Mouse (Mus musculus): ENCODE data around the gene Fbxo39. TPM values are rescaled to one million over a fixed set of nuclear protein-coding genes. Genes with fewer than 3 reads are reported as not detected.

Gene Fbxo39
- polyA plus RNA-seq (2017; shearing (Covaris generic)): 0.43 TPM

GRCm38 (mm10) chr11:72314151-72314895 is at the start of gene Fbxo39:
TSS of gene Fbxo39 (plus strand) at chr11:72314444.

DNA sequence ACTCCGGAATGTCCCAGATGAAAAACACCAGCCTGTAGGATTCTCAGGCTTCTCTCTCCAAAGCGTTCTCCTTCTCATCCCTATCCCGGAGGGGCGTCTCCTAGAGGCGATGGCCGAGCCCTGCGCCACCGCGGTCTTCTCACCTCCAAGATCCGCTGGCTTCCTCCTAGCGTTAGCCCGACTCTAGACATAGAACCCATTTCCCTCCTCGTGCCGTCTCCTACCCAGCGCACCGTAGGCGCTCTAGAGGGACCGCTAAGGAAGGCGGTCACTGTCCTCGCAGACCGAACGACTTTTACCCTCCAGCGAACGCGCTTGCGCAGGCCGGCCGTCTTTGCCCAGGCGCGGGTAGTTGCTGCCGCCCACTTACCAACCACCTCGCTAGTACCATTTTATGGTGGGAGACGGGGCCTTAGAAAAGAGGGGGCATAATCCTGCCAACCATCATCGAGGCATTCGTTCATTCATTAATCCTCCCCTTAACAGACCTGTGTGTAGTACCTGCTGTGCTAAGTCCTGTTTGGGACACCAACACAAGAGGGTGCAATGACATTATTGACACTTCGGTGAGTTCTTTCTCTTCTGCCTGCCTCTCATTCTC is 47.2 kb upstream of the Fbxo39 start, which contains the start of gene Slc13a5:
Gene Slc13a5, minus strand, starts transcription at position 263 of the 601 bp plus-strand sequence.

DNA sequence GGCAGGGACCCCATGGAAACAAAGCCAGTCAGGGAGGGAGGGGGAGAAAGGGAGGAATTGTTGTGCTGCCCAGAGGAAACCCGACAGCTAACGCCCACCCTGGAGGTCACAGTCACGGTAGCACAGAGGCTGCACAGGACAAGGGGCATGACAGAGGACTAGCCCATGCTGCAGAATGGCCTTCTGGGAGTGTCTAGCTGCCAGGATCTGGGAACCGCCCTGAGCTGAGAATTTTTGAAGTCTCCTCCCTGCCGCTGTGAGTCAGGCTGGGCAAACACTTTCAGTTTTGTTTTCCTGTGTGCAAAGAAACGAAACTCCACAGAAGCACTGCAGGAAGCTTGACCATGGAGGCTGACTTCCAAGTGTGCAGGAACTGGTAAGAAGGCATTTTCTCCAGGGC is 12.9 kb upstream of the Fbxo39 start, which contains the start of gene Xaf1:
Gene Xaf1, plus strand, starts transcription at position 296 of the 400 bp plus-strand sequence.

GRCm38 (mm10) chr11:72362347-72362741 is 48.1 kb downstream of the Fbxo39 start, which contains the start of gene Tekt1:
TSS of gene Tekt1 (minus strand) at chr11:72362442.

Other genes starting within 250 kb of the Fbxo39 start
- not detected for gene Pitpnm3, start 178.7 kb upstream of the Fbxo39 start, polyA plus RNA-seq (2017; shearing (Covaris generic))
- gene Gm43951, start 107.6 kb upstream of the Fbxo39 start, polyA plus RNA-seq (2017; shearing (Covaris generic)): 0.22 TPM
- gene 4933427D14Rik, start 107.0 kb upstream of the Fbxo39 start, polyA plus RNA-seq (2017; shearing (Covaris generic)): 30.7 TPM
- gene Txndc17, start 106.9 kb upstream of the Fbxo39 start, polyA plus RNA-seq (2017; shearing (Covaris generic)): 118 TPM
- gene Med31, start 98.9 kb upstream of the Fbxo39 start, polyA plus RNA-seq (2017; shearing (Covaris generic)): 23.5 TPM
- not detected for gene Slc13a5, start 47.2 kb upstream of the Fbxo39 start, polyA plus RNA-seq (2017; shearing (Covaris generic))
- 109 TPM for gene Xaf1, start 12.8 kb upstream of the Fbxo39 start, polyA plus RNA-seq (2017; shearing (Covaris generic))
- gene Tekt1, start 48.0 kb downstream of the Fbxo39 start, polyA plus RNA-seq (2017; shearing (Covaris generic)): not detected
- gene Smtnl2, start 97.3 kb downstream of the Fbxo39 start, polyA plus RNA-seq (2017; shearing (Covaris generic)): 0.10 TPM
- gene Ggt6, start 121.1 kb downstream of the Fbxo39 start, polyA plus RNA-seq (2017; shearing (Covaris generic)): not detected
- gene Mybbp1a, start 126.9 kb downstream of the Fbxo39 start, polyA plus RNA-seq (2017; shearing (Covaris generic)): 119 TPM
- not detected for gene Spns2, start 175.5 kb downstream of the Fbxo39 start, polyA plus RNA-seq (2017; shearing (Covaris generic))
- gene Spns3, start 236.1 kb downstream of the Fbxo39 start, polyA plus RNA-seq (2017; shearing (Covaris generic)): 1.1 TPM